Mouse (Mus musculus) gastrocnemius, adult 2 months (tissue): ENCODE measurements around the gene Syt6. TPM values are rescaled to one million over a fixed set of nuclear protein-coding genes. Genes with fewer than 3 reads are reported as not detected.
"Not testable (repeated sequence)": the region's sequence is repeated elsewhere in the genome, so short reads cannot be mapped to it uniquely, and the experiment has no call there.

Experiments
- DNase-seq: peaks from one replicate; pipeline ENCODE4 v3.0.0; 2022
- H3K27ac ChIP-seq: fragments of 200-600 bp; 2 replicates; pipeline ENCODE4 v1.8.1; 2022; ENCODE audit warnings: mild to moderate bottlenecking
- H3K4me3 ChIP-seq: fragments of 200-600 bp; 2 replicates; pipeline ENCODE4 v1.8.1; 2022; ENCODE audit warnings: mild to moderate bottlenecking, moderate library complexity
- CTCF ChIP-seq: fragments of 200-600 bp; IDR thresholded peaks from 2 replicates; pipeline ENCODE4 v1.8.1; 2022; ENCODE audit warnings: antibody characterized with exemption, mild to moderate bottlenecking, moderate library complexity
- intact Hi-C: fragments of 180-260 bp; cut with DNase I; formaldehyde crosslinking; loops from one replicate; pipeline ENCODE4 v1.15.1; 2025
- total RNA-seq, 2 experiments: library from RNA; stranded (reverse); gene quantifications; 2 replicates each; pipeline ENCODE4 v1.2.3; 2021

Syt6 gene
- total RNA-seq, 2 experiments from 2014 or later, result not detected

DNA sequence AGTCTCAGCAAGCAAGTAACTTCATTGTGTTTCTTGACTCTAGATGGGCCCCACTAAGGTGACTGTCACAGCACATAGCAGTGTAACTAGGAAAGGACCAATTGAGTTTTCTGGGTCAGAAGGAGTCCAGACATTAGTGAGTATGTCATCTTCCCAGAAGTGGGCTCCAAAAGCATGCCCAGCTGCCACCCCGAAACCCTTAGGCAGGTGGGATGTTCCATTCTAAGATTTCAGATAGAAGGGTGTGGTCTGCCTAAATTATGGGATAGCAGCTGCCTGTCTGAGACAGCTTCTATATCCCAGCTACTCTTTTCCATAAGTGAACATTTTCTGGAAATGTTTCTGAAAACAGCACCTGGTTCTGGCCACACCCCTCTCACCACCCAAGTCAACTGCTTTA, 59.2 kb downstream of the Syt6 start:
- Histone ChIP-seq H3K4me3 (no peak overlapping the region), H3K27ac (no peak overlapping the region)
- DNase-seq, result no peak
- TF ChIP-seq CTCF, result no peak
- intact Hi-C loops, result no loop called here

DNA sequence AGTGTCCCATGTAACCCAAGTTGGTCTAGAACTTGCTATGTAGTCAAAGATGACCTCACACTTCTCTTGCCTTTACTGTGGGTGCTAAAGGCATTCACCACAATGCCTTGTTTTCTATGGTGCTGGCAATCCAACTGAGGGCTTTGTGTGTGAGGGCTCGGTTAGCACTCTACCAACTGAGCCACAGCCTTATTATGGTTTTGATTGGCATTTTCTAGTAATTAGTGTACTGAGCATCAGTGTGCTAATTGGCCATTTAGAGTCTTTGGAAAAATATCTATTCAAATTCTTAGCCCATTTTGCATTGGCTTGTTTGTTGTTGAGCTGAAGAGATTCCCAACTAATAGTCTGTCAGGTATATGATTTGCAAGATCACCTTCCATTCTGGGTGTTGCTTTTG, 62.6 kb downstream of the Syt6 start:
- intact Hi-C loops, result no loop called here
- TF ChIP-seq CTCF, result no peak
- no peak for DNase-seq
- no peak overlapping the region for H3K4me3 ChIP-seq
- H3K27ac ChIP-seq, result no peak overlapping the region

DNA sequence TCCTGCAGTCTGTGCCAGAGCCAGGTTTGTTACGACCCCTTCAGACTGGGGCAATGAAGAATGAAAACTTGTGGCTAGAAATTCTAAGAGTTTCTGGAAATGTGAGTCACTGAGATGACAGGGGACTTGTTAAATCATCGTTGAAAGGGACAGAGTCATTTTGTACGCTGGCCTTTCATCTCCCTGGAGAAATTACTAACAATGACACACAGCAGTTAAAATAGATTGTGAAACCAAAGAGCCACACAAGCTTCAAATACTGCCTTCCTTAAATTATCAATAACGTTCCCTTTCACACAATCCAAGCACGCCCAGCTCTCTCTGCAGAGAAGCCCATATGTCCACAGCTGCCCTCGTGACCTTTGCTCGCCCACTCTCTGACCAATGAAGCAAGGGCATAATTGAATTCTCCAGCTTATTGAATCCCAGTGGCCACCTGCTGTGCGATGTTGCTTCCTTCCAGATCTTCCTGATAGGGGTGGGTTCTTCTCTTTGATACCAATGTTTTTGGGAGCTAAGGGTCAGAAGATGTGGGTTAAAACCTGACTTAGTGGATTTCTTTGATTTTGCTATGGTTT, 65.3 kb downstream of the Syt6 start:
- Histone ChIP-seq H3K4me3 (no peak overlapping the region), H3K27ac (no peak overlapping the region)
- DNase-seq, result no peak
- TF ChIP-seq CTCF, result no peak
- intact Hi-C loops, result no loop called here

DNA sequence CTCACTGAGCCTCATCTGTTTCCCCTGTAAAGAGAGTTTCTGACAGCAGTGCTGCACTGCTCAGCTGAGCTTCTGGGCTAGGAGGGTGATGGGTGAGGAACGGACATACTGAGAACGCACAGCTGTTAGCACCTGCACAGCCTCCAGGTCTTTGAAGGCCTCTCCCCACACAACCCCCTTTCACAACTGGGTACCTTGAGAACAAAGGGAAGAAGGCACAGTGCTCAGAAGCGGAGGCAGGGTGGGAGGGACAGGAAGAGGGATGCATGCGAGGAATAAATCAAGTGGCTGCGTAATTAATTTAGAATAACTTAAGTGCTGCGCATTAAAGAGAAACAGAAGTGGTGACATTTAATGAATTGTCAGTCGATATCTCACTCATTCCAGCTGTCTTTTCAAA, 66.3 kb downstream of the Syt6 start:
- intact Hi-C loops, result no loop called here
- TF ChIP-seq CTCF, result no peak
- Histone ChIP-seq H3K27ac (no peak overlapping the region), H3K4me3 (no peak overlapping the region)
- no peak for DNase-seq

DNA sequence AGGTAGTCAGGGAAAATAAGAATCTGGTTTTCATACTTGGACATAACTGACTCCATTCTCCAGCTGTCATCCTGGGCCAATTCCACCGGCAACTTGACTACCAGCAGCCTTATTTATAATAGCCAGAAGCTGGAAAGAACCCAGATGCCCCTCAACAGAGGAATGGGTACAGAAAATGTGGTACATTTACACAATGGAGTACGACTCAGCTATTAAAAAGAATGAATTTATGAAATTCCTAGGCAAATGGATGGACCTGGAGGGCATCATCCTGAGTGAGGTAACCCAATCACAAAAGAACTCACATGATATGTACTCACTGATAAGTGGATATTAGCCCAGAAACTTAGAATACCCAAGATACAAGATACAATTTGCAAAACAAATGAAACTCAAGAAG, 70.9 kb downstream of the Syt6 start, which contains the start of gene Atg4a-ps:
Gene Atg4a-ps (minus strand): TSS at position 101 of the 400 bp plus-strand sequence.
- H3K27ac ChIP-seq, H3K4me3 ChIP-seq, intact Hi-C loops, DNase-seq: not testable (repeated sequence)

DNA sequence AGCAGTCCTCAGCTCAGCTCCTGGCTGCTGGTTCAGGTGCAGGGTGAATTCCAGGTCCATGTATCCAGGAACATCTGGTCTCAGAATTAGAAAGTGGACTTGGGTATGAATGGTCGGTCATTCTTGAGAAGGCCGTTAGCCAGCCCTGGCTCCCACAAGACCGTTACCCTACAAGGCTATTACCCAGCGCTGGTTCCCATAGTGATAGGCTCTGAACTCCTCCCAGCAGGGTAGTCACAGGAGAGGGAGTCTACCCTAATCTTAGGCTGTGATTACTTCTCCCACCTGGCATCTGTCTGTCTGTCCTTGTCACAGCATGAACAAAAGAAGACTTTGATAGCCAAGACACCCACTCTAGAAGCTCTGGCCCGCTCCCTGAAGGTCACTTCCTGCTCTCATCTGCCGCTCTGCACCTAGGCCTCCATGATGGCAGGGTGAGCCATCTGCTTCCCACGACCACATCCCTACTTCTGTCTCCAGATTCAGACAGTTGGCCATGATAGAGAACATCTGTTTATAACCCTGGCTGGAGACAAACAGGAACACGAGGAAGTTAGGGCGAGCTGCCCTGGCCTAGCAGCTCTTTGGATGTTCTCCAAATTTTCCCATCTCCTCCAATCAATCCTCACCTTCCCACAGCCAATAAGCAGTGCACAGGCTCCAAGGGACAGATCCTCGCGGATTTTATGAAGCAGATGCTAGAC, 72.3 kb downstream of the Syt6 start:
- TF ChIP-seq CTCF, result no peak
- Histone ChIP-seq H3K27ac (no peak overlapping the region), H3K4me3 (no peak overlapping the region)
- intact Hi-C loops, result no loop called here
- no peak for DNase-seq

DNA sequence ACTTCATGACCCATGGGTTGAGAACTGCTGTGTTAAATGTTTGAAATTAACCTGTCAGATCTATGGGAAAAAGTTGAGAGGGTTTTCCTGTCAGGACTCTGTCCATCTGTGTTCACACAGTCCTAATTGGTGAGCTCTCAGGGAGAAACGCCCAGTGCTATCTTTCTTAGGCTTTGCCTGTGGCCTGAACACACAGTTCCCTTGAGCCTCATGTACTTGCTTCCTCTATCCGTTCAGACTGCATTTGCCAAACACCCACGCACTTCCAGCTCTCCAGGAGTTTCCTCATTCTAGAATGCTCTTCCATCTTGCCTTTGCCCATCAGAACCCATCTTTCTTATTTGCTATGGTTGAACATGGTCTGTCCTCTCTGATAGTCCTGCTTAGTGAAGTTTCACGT, 73.5 kb downstream of the Syt6 start:
- Histone ChIP-seq H3K27ac (no peak overlapping the region), H3K4me3 (no peak overlapping the region)
- DNase-seq, result no peak
- TF ChIP-seq CTCF, result no peak
- intact Hi-C loops, result no loop called here

DNA sequence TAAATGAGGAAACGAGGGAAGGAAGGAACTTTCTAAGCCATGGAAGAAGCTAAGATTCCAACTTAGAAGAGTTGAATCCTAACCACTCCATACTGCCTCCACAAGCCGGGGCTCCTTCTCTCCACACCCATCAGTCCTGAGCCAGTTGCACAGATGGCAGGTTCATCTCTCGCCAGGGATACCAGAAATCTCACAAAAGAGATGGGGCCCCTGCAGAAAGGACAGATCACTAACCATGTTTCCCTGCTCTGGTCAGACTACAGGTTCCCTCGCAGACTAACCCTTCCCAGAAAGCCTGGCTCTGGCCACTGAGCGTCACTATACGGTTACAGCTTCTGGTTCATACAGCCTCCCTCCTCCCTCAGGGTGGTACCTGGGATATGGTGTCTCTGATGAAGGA, 74.7 kb downstream of the Syt6 start:
- no peak for DNase-seq
- no peak overlapping the region for H3K4me3 ChIP-seq
- TF ChIP-seq CTCF, result no peak
- no peak overlapping the region for H3K27ac ChIP-seq
- intact Hi-C loops, result no loop called here

DNA sequence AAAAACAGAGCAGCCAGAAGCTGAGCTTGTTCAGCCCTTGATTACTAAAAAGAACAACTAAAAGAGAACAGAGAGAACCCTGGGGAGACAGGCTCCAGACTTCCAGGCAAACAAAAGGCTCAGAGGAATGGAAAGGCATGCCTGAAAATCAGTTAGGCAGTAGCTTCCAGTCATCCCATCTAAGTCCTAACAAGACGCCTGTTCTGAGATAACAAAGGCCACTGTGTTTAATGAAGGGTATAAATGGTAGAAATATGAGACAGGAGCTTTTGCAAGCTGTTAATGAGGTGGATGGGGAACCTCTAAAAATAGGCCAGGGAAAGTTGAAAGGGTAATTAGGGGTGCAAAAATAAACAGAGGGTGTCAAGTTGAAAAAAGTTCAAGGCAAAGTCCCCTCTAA, 75.4 kb downstream of the Syt6 start:
- no peak for DNase-seq
- Histone ChIP-seq H3K27ac (no peak overlapping the region), H3K4me3 (no peak overlapping the region)
- intact Hi-C loops, result no loop called here
- no peak for TF ChIP-seq CTCF

DNA sequence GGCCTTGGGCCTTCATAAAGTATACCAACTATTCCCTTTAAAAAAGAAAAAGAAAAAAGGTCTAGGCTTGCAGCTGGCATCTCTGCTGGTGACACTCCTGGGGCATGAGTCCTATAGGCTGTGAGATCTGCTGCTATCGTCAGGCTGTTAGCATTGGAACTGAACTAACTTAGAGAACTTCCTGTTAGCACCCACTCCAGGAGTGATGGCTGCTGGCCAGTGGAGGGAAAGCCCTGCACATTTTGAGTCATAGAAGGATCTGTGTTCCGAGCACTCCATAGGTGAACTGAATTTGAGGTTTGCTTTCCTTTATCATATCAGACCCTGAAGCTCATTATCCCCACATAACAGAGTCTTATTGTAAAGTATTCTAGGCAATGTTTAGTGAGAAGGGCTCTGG, 85.0 kb downstream of the Syt6 start:
- H3K27ac ChIP-seq, result no peak overlapping the region
- no peak overlapping the region for H3K4me3 ChIP-seq
- intact Hi-C loops, result no loop called here
- TF ChIP-seq CTCF, result no peak
- DNase-seq, result no peak

DNA sequence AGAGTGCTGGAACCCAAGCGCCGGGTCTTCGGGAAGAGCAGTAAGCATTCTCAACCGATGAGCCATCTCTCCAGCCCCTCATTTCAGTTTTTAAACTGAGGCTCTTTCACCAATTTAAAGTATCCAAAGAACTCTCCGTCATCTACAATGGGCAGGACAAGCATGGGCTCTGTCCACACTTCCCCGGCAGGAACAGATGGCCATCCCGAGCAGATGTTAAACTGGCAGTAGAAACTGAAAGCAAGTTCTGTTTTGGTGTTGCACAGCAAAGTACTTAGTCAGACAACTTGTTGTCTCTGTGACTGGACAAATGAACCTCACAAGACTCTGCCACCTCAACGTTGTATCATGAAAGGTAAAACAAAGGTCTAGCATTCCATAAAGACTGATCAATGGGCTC, 86.7 kb downstream of the Syt6 start:
- H3K4me3 ChIP-seq, result no peak overlapping the region
- no peak for TF ChIP-seq CTCF
- no peak overlapping the region for H3K27ac ChIP-seq
- no peak for DNase-seq
- intact Hi-C loops, result no loop called here

DNA sequence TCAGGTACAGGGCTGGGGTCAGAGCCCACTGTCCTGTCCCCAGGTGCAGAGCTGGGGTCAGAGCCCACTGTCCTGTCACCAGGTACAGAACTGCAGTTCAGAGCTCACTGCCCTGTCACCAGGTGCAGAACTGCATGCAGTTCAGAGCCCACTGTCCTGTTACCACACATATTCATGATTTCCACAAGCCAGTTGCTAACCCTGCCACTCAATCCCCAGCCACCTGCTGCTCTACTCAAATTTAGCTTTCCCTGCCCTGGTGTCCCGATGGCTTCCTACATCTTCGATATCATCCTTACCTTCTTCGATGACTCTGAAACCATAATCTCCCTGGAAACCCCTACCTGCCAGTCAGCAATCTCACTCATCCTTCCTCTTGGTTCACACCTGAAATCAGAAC, 88.4 kb downstream of the Syt6 start:
- intact Hi-C loops, result no loop called here
- TF ChIP-seq CTCF, result no peak
- H3K27ac ChIP-seq, result no peak overlapping the region
- no peak for DNase-seq
- no peak overlapping the region for H3K4me3 ChIP-seq

DNA sequence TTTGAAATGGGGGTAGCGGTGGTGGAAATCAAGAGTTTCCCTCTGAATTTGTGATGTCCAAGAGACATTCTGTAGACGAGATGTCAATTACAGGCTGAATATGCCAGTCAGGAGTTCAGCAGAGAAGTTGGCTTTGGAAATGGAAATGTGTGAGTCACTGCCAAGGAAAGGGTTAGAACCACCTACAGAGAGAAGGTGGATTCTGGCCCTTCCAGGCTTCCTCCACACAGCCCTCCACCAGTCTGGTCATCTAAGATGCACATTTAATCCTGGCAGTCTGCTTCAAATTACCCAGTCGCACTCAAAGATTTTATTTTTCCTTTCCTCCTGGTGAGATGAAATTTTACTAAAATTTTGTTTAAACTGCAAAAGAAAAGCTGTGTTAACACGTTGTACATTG, 97.1 kb downstream of the Syt6 start:
- no peak overlapping the region for H3K27ac ChIP-seq
- intact Hi-C loops, result no loop called here
- H3K4me3 ChIP-seq, result no peak overlapping the region
- DNase-seq, result no peak
- no peak for TF ChIP-seq CTCF

DNA sequence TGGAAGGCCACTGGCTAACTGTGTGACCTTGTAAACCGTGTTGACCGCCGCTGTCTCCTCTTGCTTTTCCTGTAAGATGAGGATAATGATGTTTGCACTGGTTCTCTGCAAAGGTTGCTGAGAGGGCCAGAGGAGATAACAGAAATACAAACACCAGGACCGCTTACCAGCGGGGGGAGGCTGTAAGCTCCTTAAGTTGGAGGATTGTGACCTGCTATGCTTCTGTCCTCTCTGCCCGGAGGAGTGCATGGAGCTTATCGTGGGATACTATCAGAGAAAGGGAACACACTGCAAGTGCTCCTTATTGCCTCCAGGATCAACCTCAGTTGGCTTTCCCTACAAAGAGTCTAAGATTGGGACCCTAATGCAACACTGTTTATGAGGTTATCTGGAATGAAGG, 97.7 kb downstream of the Syt6 start:
- Histone ChIP-seq H3K4me3 (no peak overlapping the region), H3K27ac (no peak overlapping the region)
- no peak for TF ChIP-seq CTCF
- DNase-seq, result no peak
- intact Hi-C loops, result no loop called here
